Mouse (Mus musculus): ENCODE results near the gene Sat1. TPM values are rescaled to one million over a fixed set of nuclear protein-coding genes. Genes with fewer than 3 reads are reported as not detected.

The Sat1 gene
- polyA plus RNA-seq, 1 experiment from 2014 or later: 80.0 TPM

DNA sequence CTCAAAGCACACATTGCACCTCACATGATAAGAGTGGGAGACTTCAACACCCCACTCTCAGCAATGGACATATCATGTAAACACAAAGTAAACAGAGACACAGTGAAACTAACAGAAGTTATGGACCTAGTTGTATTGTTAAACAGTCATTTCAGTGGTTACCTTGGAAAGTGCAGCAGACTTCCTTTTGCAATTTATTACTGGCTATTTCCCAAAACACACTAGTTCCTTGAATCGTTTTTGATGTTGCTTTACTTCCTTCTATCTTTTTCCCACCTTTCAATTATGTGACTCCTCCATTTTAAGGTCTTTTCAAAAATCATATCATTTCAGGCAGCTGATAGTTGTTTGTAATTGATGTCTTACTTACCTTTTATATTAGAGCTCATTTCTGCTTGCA lies 44.5 kb downstream of the Sat1 start:
- WGBS: 79% methylated on average over 1 of the region's 1 CpGs
- Histone ChIP-seq H3K9me3 (ENCODE audit: control insufficient read depth, low read length) (no peaks in the 10 kb centered on the region), H3K4me3 (replicated peaks; ENCODE audit: low read length) (no peak overlapping the region), H3K36me3 (replicated peaks; ENCODE audit: control insufficient read depth, insufficient read depth) (no peaks in the 10 kb centered on the region), H3K27ac (no peak overlapping the region), H3K27me3 (ENCODE audit: control insufficient read depth, insufficient read depth, low read length) (no peaks in the 10 kb centered on the region), H3K9ac (no peak overlapping the region), H3K4me1 (replicated peaks; ENCODE audit: control insufficient read depth, insufficient read depth, low read length) (no peaks in the 10 kb centered on the region), H3K4me2 (replicated peaks) (no peak overlapping the region)
- ATAC-seq (ENCODE audit: low FRiP score): no peak
- no peak for DNase-seq (ENCODE audit: low spot score)

DNA sequence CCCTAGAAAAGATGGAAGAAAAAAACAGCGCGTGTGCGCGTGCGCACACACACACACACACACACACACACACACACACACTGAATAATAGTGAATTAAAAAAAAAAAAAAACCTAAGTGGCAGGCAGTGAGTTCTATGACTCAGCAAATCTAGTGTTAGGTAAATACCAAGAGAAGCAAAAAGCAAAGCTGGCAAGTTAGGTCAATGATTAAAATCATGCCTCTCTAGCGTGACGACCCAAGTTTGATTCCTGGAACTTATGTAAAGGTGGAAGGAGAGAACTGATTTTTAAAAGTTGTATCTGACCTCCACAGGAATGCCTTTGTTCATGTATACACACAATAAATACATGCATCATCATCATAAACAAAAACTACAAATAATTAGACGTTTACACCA lies 46.4 kb downstream of the Sat1 start:
- 88% methylated on average over 8 of the region's 8 CpGs for WGBS
- no peak overlapping the region for H3K9ac ChIP-seq

GRCm38 (mm10) chrX:155167667-155168066 lies 48.6 kb downstream of the Sat1 start:
- DNase-seq (ENCODE audit: low spot score) (no peak), ATAC-seq (ENCODE audit: low FRiP score) (no peak)
- no peaks in the 10 kb centered on the region for H3K4me1 ChIP-seq (replicated peaks; ENCODE audit: control insufficient read depth, insufficient read depth, low read length)
- H3K4me3 ChIP-seq (replicated peaks; ENCODE audit: low read length): no peak overlapping the region
- no peaks in the 10 kb centered on the region for H3K36me3 ChIP-seq (replicated peaks; ENCODE audit: control insufficient read depth, insufficient read depth)
- H3K27ac ChIP-seq: no peak overlapping the region
- no peak overlapping the region for H3K4me2 ChIP-seq (replicated peaks)
- WGBS: 95% methylated on average over 3 of the region's 3 CpGs
- no peak overlapping the region for H3K9ac ChIP-seq
- H3K9me3 ChIP-seq (ENCODE audit: control insufficient read depth, low read length): no peaks in the 10 kb centered on the region
- H3K27me3 ChIP-seq (ENCODE audit: control insufficient read depth, insufficient read depth, low read length): no peaks in the 10 kb centered on the region

More for the DNA sequence above, 46.4 kb downstream of the Sat1 start:
- Histone ChIP-seq H3K27ac (no peak overlapping the region), H3K4me2 (replicated peaks) (no peak overlapping the region), H3K9me3 (ENCODE audit: control insufficient read depth, low read length) (no peaks in the 10 kb centered on the region), H3K4me3 (replicated peaks; ENCODE audit: low read length) (no peak overlapping the region), H3K36me3 (replicated peaks; ENCODE audit: control insufficient read depth, insufficient read depth) (no peaks in the 10 kb centered on the region), H3K4me1 (replicated peaks; ENCODE audit: control insufficient read depth, insufficient read depth, low read length) (no peaks in the 10 kb centered on the region), H3K27me3 (ENCODE audit: control insufficient read depth, insufficient read depth, low read length) (no peaks in the 10 kb centered on the region)
- no peak for DNase-seq (ENCODE audit: low spot score)
- no peak for ATAC-seq (ENCODE audit: low FRiP score)

- DNase-seq (ENCODE audit: low spot score) (no peak), ATAC-seq (ENCODE audit: low FRiP score) (no peak)
- Histone ChIP-seq H3K4me3 (replicated peaks; ENCODE audit: low read length) (no peak overlapping the region), H3K4me1 (replicated peaks; ENCODE audit: control insufficient read depth, insufficient read depth, low read length) (no peaks in the 10 kb centered on the region), H3K36me3 (replicated peaks; ENCODE audit: control insufficient read depth, insufficient read depth) (no peaks in the 10 kb centered on the region), H3K9ac (no peak overlapping the region), H3K9me3 (ENCODE audit: control insufficient read depth, low read length) (no peaks in the 10 kb centered on the region), H3K4me2 (replicated peaks) (no peak overlapping the region), H3K27ac (no peak overlapping the region), H3K27me3 (ENCODE audit: control insufficient read depth, insufficient read depth, low read length) (no peaks in the 10 kb centered on the region)
- 85% methylated on average over 2 of the region's 2 CpGs for WGBS
These were observed 49.9 kb downstream of the Sat1 start for GRCm38 (mm10) chrX:155166313-155166712.

- Histone ChIP-seq H3K4me1 (replicated peaks; ENCODE audit: control insufficient read depth, insufficient read depth, low read length) (no peaks in the 10 kb centered on the region), H3K9me3 (ENCODE audit: control insufficient read depth, low read length) (no peaks in the 10 kb centered on the region), H3K27me3 (ENCODE audit: control insufficient read depth, insufficient read depth, low read length) (no peaks in the 10 kb centered on the region), H3K27ac (no peak overlapping the region), H3K9ac (no peak overlapping the region), H3K4me3 (replicated peaks; ENCODE audit: low read length) (no peak overlapping the region), H3K36me3 (replicated peaks; ENCODE audit: control insufficient read depth, insufficient read depth) (no peaks in the 10 kb centered on the region), H3K4me2 (replicated peaks) (no peak overlapping the region)
- DNase-seq (ENCODE audit: low spot score) (no peak), ATAC-seq (ENCODE audit: low FRiP score) (no peak)
- WGBS: 83% methylated on average over 1 of the region's 1 CpGs
These were observed 52.7 kb downstream of the Sat1 start for GRCm38 (mm10) chrX:155163553-155163952.

Other genes starting within 250 kb of the Sat1 start
- not detected in 2 replicates for gene Magea8, start 220.6 kb downstream of the Sat1 start, polyA plus RNA-seq (2014; fragmentation: Nextera tagmentation; extraction: Ambion mirVana)
- gene Magea5, start 153.3 kb downstream of the Sat1 start, polyA plus RNA-seq (2014; fragmentation: Nextera tagmentation; extraction: Ambion mirVana): not detected in 2 replicates
- gene Magea1, start 126.7 kb downstream of the Sat1 start, polyA plus RNA-seq (2014; fragmentation: Nextera tagmentation; extraction: Ambion mirVana): not detected in 2 replicates
- gene Magea2, start 122.8 kb downstream of the Sat1 start, polyA plus RNA-seq (2014; fragmentation: Nextera tagmentation; extraction: Ambion mirVana): not detected in 2 replicates
- gene Cldn34b2, start 88.0 kb downstream of the Sat1 start, polyA plus RNA-seq (2014; fragmentation: Nextera tagmentation; extraction: Ambion mirVana): not detected in 2 replicates
- 52.5 and 52.8 TPM in 2 replicates for gene Acot9, start 46.0 kb upstream of the Sat1 start, polyA plus RNA-seq (2014; fragmentation: Nextera tagmentation; extraction: Ambion mirVana)
- gene Prdx4, start 124.3 kb upstream of the Sat1 start, polyA plus RNA-seq (2014; fragmentation: Nextera tagmentation; extraction: Ambion mirVana): 115 and 125 TPM in 2 replicates

Measured in hindbrain, embryonic 14.5 days (tissue).